In genomic region chr2:27154466-27155185, GRCm38 (mm10) we compare ENCODE assay signal across 32 mouse cellular contexts. TPM values are rescaled to one million over a fixed set of nuclear protein-coding genes. Genes with fewer than 3 reads are reported as not detected.
DNase-seq lines count a peak whose midpoint lies in the region; ATAC-seq and TF ChIP-seq lines count a peak whose summit lies in the region.
"Had no signal": no experiment of that assay in that cellular context is flagged by ENCODE, and none has a peak within 500 bp of the region (broad histone marks: within the 10 kb centered on the region; RNA-seq: fewer than 3 reads in every experiment).

No protein-coding gene starts in this region.

- H3K4me1 ChIP-seq in forebrain, postnatal 0 days (ENCODE audit: insufficient read depth): no peaks in the 10 kb centered on the region
- H3K4me1 ChIP-seq in forebrain, embryonic 11.5 days (replicated peaks; ENCODE audit: control insufficient read depth, insufficient read depth, low read length): no peaks in the 10 kb centered on the region
- H3K4me1 ChIP-seq: embryonic facial prominence, embryonic 13.5 days; limb, embryonic 15.5 days; liver, embryonic 13.5 days had no signal

- no peak overlapping the region for H3K4me2 ChIP-seq in forebrain, postnatal 0 days (ENCODE audit: low read depth)
- no peak overlapping the region for H3K4me2 ChIP-seq in forebrain, embryonic 11.5 days (ENCODE audit: low read depth, low read length, severe bottlenecking)
- H3K4me2 ChIP-seq: embryonic facial prominence, embryonic 13.5 days; forebrain, embryonic 12.5 days; hindbrain, embryonic 15.5 days; limb, embryonic 15.5 days; liver, embryonic 13.5 days; midbrain, embryonic 12.5 days; neural tube, embryonic 12.5 days had no signal

- peak; percentile 21 for DNase-seq in forebrain, postnatal 0 days
- DNase-seq in forebrain, embryonic 11.5 days (ENCODE audit: low spot score): no peak
- DNase-seq in right cerebral cortex, postnatal 10 days (ENCODE audit: low spot score in 2 of 2): peak; percentile 52 to 64
- DNase-seq in right cerebral cortex, postnatal 36 days (ENCODE audit: low spot score in 2 of 2): no peak
- peak; percentile 77 for DNase-seq in kidney, postnatal 14 days
- DNase-seq in spleen, postnatal 10 days (ENCODE audit: low spot score in 2 of 2): no peak
- DNase-seq in retina, postnatal 1 day: no peak
- DNase-seq: adrenal gland, postnatal 14 days; cerebellum, adult 2 months; gastrocnemius, postnatal 14 days; heart, postnatal 14 days; liver, embryonic 13.5 days; lung, adult 18-20 months; lung, postnatal 4 days had no signal

- TF ChIP-seq CTCF in forebrain, postnatal 0 days (IDR thresholded peaks at IDR 0.05; ENCODE audit: low read depth): no peak

- H3K36me3 ChIP-seq in forebrain, postnatal 0 days (ENCODE audit: insufficient read depth): no peaks in the 10 kb centered on the region
- H3K36me3 ChIP-seq in forebrain, embryonic 11.5 days (ENCODE audit: control insufficient read depth, insufficient read depth, low read length): no peaks in the 10 kb centered on the region
- H3K36me3 ChIP-seq: embryonic facial prominence, embryonic 13.5 days; forebrain, embryonic 12.5 days; hindbrain, embryonic 10.5 days; hindbrain, embryonic 15.5 days; limb, embryonic 10.5 days; limb, embryonic 15.5 days; liver, embryonic 13.5 days; midbrain, embryonic 12.5 days; neural tube, embryonic 12.5 days had no signal

- H3K27ac ChIP-seq in forebrain, postnatal 0 days (ENCODE audit: low read depth, low read length): no peak overlapping the region
- H3K27ac ChIP-seq in forebrain, embryonic 11.5 days (ENCODE audit: low read depth, low read length): no peak overlapping the region
- H3K27ac ChIP-seq: embryonic facial prominence, embryonic 13.5 days; forebrain, embryonic 12.5 days; hindbrain, embryonic 10.5 days; hindbrain, embryonic 15.5 days; kidney, postnatal 0 days; limb, embryonic 10.5 days; limb, embryonic 15.5 days; liver, embryonic 13.5 days; midbrain, embryonic 12.5 days; neural tube, embryonic 12.5 days had no signal

- H3K9me3 ChIP-seq in forebrain, postnatal 0 days (ENCODE audit: low read length): no peaks in the 10 kb centered on the region
- no peaks in the 10 kb centered on the region for H3K9me3 ChIP-seq in forebrain, embryonic 11.5 days (ENCODE audit: control insufficient read depth, low read length)
- H3K9me3 ChIP-seq: embryonic facial prominence, embryonic 13.5 days; forebrain, embryonic 12.5 days; hindbrain, embryonic 10.5 days; hindbrain, embryonic 15.5 days; limb, embryonic 10.5 days; limb, embryonic 15.5 days; liver, embryonic 13.5 days; midbrain, embryonic 12.5 days; neural tube, embryonic 12.5 days had no signal

- ATAC-seq in forebrain, postnatal 0 days: no peak
- no peak for ATAC-seq in forebrain, embryonic 11.5 days (replicated peaks; ENCODE audit: low FRiP score)
- ATAC-seq: inflammation-experienced regulatory T-cells, adult 6 months; lung, postnatal 0 days; Patski had no signal

- WGBS in forebrain, postnatal 0 days: 35% methylated on average over 10 of the region's 10 CpGs
- WGBS in forebrain, embryonic 11.5 days: 71% methylated on average over 10 of the region's 10 CpGs

- H3K9ac ChIP-seq in forebrain, postnatal 0 days: no peak overlapping the region
- H3K9ac ChIP-seq in forebrain, embryonic 11.5 days (ENCODE audit: low read length): no peak overlapping the region
- H3K9ac ChIP-seq: embryonic facial prominence, embryonic 13.5 days; forebrain, embryonic 12.5 days; hindbrain, embryonic 15.5 days; limb, embryonic 15.5 days; liver, embryonic 13.5 days; midbrain, embryonic 12.5 days; neural tube, embryonic 12.5 days had no signal

- no peaks in the 10 kb centered on the region for H3K27me3 ChIP-seq in forebrain, postnatal 0 days (ENCODE audit: insufficient read depth, low read length)
- no peaks in the 10 kb centered on the region for H3K27me3 ChIP-seq in forebrain, embryonic 11.5 days (ENCODE audit: control insufficient read depth, insufficient read depth, low read length)
- H3K27me3 ChIP-seq: embryonic facial prominence, embryonic 13.5 days; forebrain, embryonic 12.5 days; hindbrain, embryonic 15.5 days; limb, embryonic 15.5 days; liver, embryonic 13.5 days; midbrain, embryonic 12.5 days; neural tube, embryonic 12.5 days had no signal

- H3K4me3 ChIP-seq in forebrain, postnatal 0 days (ENCODE audit: low read depth, low read length): no peak overlapping the region
- H3K4me3 ChIP-seq in forebrain, embryonic 11.5 days (ENCODE audit: low read depth, low read length): no peak overlapping the region
- H3K4me3 ChIP-seq: embryonic facial prominence, embryonic 13.5 days; erythroblast, embryonic 14.5 days; forebrain, embryonic 12.5 days; hindbrain, embryonic 10.5 days; hindbrain, embryonic 15.5 days; limb, embryonic 10.5 days; limb, embryonic 15.5 days; liver, embryonic 13.5 days; megakaryocyte, embryonic 14.5 days; midbrain, embryonic 12.5 days; myocyte; neural tube, embryonic 12.5 days had no signal

RNA-seq across cellular contexts. Expression of gene Dbh, which starts 10.4 kb away (rescaled TPM):
- 0.05 and 0.15 TPM in 2 replicates for total RNA-seq in forebrain, postnatal 0 days (2014; rRNA removed)
- 0.09 and 0.15 TPM in 2 replicates for polyA plus RNA-seq in forebrain, postnatal 0 days (2015; fragmentation: Nextera tagmentation; extraction: Ambion mirVana)
- not detected in 2 replicates for polyA plus RNA-seq in forebrain, embryonic 11.5 days (2014; fragmentation: Nextera tagmentation; extraction: Ambion mirVana)
- total RNA-seq: granulocyte monocyte progenitor cell, adult 5-6 weeks; MEL had no signal
- polyA plus RNA-seq: erythroblast, embryonic 14.5 days; forebrain, embryonic 12.5 days; limb, embryonic 10.5 days; Patski had no signal

RNA-seq across cellular contexts. Expression of gene Fam163b, which starts 12.3 kb away (rescaled TPM):
- total RNA-seq in forebrain, postnatal 0 days (2014; rRNA removed): 7.5 and 7.8 TPM in 2 replicates
- polyA plus RNA-seq in forebrain, postnatal 0 days (2015; fragmentation: Nextera tagmentation; extraction: Ambion mirVana): 23.9 and 26.2 TPM in 2 replicates
- 0.09 TPM in 1 of 2 replicates, not detected in the other for polyA plus RNA-seq in forebrain, embryonic 11.5 days (2014; fragmentation: Nextera tagmentation; extraction: Ambion mirVana)
- total RNA-seq: granulocyte monocyte progenitor cell, adult 5-6 weeks; MEL had no signal
- polyA plus RNA-seq: erythroblast, embryonic 14.5 days; inflammation-experienced regulatory T-cells, adult 6 months; kidney, postnatal 0 days; Patski; stomach, embryonic 14.5 days had no signal

Comparison
In these comparisons a context has a peak if more than half of its experiments do, and no peak if none do; other contexts are left out.
1. DNase-seq: peak in forebrain, postnatal 0 days (single experiment), right cerebral cortex, postnatal 10 days (2 of 2) and kidney, postnatal 14 days (single experiment); none in forebrain, embryonic 11.5 days (single experiment), right cerebral cortex, postnatal 36 days (0 of 2), spleen, postnatal 10 days (0 of 2) and retina, postnatal 1 day (single experiment).
2. RNA of gene Fam163b, which starts 12.3 kb away (polyA plus RNA-seq): 23.9 to 26.2 TPM in forebrain, postnatal 0 days; 0.09 TPM in forebrain, embryonic 11.5 days; every median in the first group is over 10 times any median in the second.